Mouse (Mus musculus) stomach, embryonic 15.5 days (tissue): ENCODE measurements around the gene Prim2. TPM values are rescaled to one million over a fixed set of nuclear protein-coding genes. Genes with fewer than 3 reads are reported as not detected.
A peak's percentile ranks its signal among the peaks of the same experiment; 100 is the strongest.

Source experiments
- ATAC-seq: fragments of 200-750 bp; cut with Nextera tagmentation; 2 replicates; pipeline ENCODE4 v1.8.0; 2017; ENCODE audit warnings: low read depth, moderate number of reproducible peaks, moderate TSS enrichment; ENCODE audit not compliant: insufficient read depth, low FRiP score
- H3K27ac ChIP-seq: fragments of 300-500 bp; sonication (generic); 2 replicates; pipeline ENCODE4 v1.5.1; 2015; ENCODE audit warnings: mild to moderate bottlenecking, inconsistent platforms
- H3K27me3 ChIP-seq: fragments of 300-500 bp; sonication (generic); replicated peaks from 2 replicates; pipeline ENCODE4 v1.6.1; 2015; ENCODE audit warnings: inconsistent platforms
- H3K36me3 ChIP-seq: fragments of 300-500 bp; sonication (generic); 2 replicates; pipeline ENCODE4 v1.6.1; 2015; ENCODE audit warnings: inconsistent platforms
- H3K4me1 ChIP-seq: fragments of 300-500 bp; sonication (generic); 2 replicates; pipeline ENCODE4 v1.6.1; 2015; ENCODE audit warnings: inconsistent platforms
- H3K4me2 ChIP-seq: fragments of 300-500 bp; sonication (generic); 2 replicates; pipeline ENCODE4 v1.6.1; 2015; ENCODE audit warnings: mild to moderate bottlenecking, inconsistent platforms
- H3K4me3 ChIP-seq: fragments of 300-500 bp; sonication (generic); replicated peaks from 2 replicates; pipeline ENCODE4 v1.5.1; 2015; ENCODE audit warnings: inconsistent platforms
- H3K9ac ChIP-seq: fragments of 300-500 bp; sonication (generic); 2 replicates; pipeline ENCODE4 v1.6.1; 2015; ENCODE audit warnings: inconsistent platforms
- H3K9me3 ChIP-seq: fragments of 300-500 bp; sonication (generic); 2 replicates; pipeline ENCODE4 v1.6.1; 2016; ENCODE audit warnings: inconsistent platforms
- WGBS: fragments of 180-500 bp; shearing (Covaris S2); methylation state at CpG from one replicate; pipeline ENCODE4 v1.1.7; 2015; 5-methylcytosine and 5-hydroxymethylcytosine counted together
- polyA plus RNA-seq: library from polyadenylated mRNA; unstranded; fragments of >200 nt; fragmentation: Nextera tagmentation; extraction: Ambion mirVana; gene quantifications from 2 replicates; pipeline ENCODE4 v1.2.1, GENCODE M21; 2015

Prim2 gene
- 31.9 and 32.6 TPM in 2 replicates for polyA plus RNA-seq

DNA sequence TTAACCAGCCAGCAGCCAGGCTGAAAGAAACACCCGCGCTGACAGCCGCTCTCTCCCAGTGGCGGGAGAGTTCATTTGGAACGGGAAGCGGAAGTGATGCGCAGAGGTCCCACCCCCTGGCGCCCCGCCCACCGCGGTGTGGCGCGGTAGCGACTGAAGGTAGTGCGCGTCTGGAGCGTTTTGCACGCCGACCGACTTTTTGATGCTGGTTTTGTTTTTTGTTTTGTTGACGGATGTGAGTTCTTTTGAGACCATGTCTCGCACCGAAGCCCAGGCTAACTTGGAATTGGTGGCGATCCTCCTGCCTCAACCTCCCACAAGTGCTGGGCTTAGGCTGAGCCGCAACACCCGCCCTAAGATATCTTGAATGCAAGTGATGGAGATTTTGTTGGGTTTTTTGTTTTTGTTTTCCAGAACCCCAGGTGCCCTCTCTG, at the start of gene Prim2:
Prim2 (minus strand) TSS at position 88 of the 434 bp plus-strand sequence.
- H3K9ac ChIP-seq = peak within 1 kb of the TSS; percentile 61
- H3K27me3 ChIP-seq = no peaks in the 10 kb centered on the region
- WGBS = under 1% methylated on average over 26 of the region's 26 CpGs
- peaks cover 6% of the 10 kb centered on the region; the same call in 1 of the 2 replicates for H3K36me3 ChIP-seq
- H3K9me3 ChIP-seq = no peaks in the 10 kb centered on the region
- H3K4me1 ChIP-seq = no peaks in the 10 kb centered on the region
- peak; percentile 85 for ATAC-seq
- peak within 1 kb of the TSS; percentile 82 for H3K4me2 ChIP-seq
- peak within 1 kb of the TSS; percentile 79 for H3K27ac ChIP-seq
- H3K4me3 ChIP-seq = peak within 1 kb of the TSS; percentile 76

DNA sequence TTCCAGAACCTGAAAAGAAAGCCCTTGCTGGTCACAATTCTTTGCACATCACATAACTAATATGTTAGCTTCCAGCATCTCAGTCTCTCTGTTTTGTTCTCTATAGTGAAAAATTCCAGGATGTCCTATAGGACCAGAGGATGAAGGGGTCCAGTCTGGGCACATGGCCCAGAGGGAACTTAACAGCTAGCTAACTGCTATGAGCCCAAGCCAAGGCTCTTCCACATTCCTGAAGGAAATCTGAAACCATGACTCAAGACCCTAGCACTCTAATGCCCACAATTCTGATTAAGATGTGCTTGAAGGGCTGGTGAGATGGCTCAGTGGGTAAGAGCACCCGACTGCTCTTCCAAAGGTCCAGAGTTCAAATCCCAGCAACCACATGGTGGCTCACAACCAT, 48.0 kb upstream of the Prim2 start:
- H3K36me3 ChIP-seq = peaks cover 9% of the 10 kb centered on the region; the same call in 1 of the 2 replicates
- H3K27ac ChIP-seq = no peak overlapping the region
- 93% methylated on average over 1 of the region's 1 CpGs for WGBS
- no peak for ATAC-seq
- H3K27me3 ChIP-seq = no peaks in the 10 kb centered on the region
- H3K4me1 ChIP-seq = 0 out of 2 replicates have a peak, but pooled peaks cover 4% of the 10 kb centered on the region
- H3K4me3 ChIP-seq = no peak overlapping the region
- H3K9me3 ChIP-seq = no peaks in the 10 kb centered on the region
- H3K9ac ChIP-seq = no peak overlapping the region
- no peak overlapping the region for H3K4me2 ChIP-seq

DNA sequence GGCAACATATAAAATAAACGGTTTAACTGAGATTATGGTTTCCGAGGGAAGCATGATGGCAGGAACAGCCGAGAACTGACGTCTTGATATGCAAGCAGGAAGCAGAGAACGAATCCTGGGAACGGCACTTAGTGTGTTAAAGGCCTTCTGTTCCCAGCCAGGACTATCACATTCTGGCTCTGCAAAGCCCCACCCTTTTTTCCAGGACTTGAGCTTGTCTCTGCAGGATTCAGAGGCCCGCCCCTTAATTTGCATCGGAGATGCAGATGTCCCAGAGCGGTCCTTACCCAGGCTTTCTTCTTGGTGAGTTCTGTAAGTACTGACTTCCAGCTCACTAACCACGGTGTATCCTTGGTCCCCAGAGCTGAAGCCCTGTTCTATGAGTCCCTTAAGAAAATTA, 45.2 kb upstream of the Prim2 start:
- Histone ChIP-seq H3K9ac (no peak overlapping the region), H3K36me3 (no peaks in the 10 kb centered on the region), H3K4me1 (no peaks in the 10 kb centered on the region), H3K9me3 (no peaks in the 10 kb centered on the region), H3K27ac (no peak overlapping the region), H3K4me3 (no peak overlapping the region), H3K27me3 (no peaks in the 10 kb centered on the region), H3K4me2 (peak overlapping the region; percentile 16; the same call in 1 of the 2 replicates)
- 0 out of 2 replicates have a peak, but pooled peaks have one; percentile 15 for ATAC-seq
- 5% methylated on average over 10 of the region's 10 CpGs for WGBS

DNA sequence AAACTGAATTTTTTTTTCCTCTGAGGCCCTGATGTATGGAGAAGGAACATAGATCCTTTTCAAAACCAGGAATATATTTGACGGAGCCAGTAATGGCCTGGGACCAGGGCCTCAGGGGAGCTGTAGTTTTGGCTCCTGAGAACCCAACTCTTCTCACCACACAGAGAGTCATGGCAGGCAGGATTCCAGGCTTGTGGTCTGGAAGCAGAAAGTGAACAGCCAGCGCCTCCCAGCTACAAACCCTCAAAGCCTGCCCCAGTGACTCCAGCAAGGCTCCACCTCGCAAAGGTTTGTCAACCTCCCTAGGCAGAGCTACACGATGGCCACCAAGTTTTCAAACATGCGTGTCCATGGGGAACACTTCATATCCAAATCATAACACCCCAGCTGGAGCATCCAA, 42.4 kb upstream of the Prim2 start:
- H3K27me3 ChIP-seq = no peaks in the 10 kb centered on the region
- no peaks in the 10 kb centered on the region for H3K36me3 ChIP-seq
- WGBS = 85% methylated on average over 5 of the region's 5 CpGs
- no peak overlapping the region for H3K27ac ChIP-seq
- H3K9me3 ChIP-seq = no peaks in the 10 kb centered on the region
- no peak for ATAC-seq
- H3K9ac ChIP-seq = no peak overlapping the region
- H3K4me2 ChIP-seq = no peak overlapping the region
- no peaks in the 10 kb centered on the region for H3K4me1 ChIP-seq
- H3K4me3 ChIP-seq = no peak overlapping the region

DNA sequence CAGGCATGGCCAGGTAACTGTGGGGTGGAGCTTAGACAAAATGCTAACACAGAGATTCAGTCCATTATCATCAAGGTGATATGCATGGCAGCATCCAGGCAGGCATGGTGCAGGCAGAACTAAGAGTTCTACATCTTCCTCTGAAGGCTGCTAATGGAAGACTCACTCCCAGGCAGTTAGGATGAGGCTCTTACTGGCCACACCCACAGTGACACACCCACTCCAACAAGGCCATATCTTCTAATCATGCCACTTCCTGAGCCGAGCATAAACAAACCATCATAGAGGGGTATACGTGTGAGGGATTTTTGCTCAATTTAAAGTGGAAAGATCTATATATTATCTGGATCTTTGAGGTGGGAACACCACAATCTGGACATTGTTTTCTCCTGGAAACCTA, 40.0 kb upstream of the Prim2 start:
- 47% methylated on average over 2 of the region's 2 CpGs for WGBS
- no peak overlapping the region for H3K27ac ChIP-seq
- H3K4me3 ChIP-seq = no peak overlapping the region
- H3K36me3 ChIP-seq = no peaks in the 10 kb centered on the region
- H3K9me3 ChIP-seq = no peaks in the 10 kb centered on the region
- H3K9ac ChIP-seq = no peak overlapping the region
- H3K27me3 ChIP-seq = no peaks in the 10 kb centered on the region
- no peak for ATAC-seq
- no peak overlapping the region for H3K4me2 ChIP-seq
- H3K4me1 ChIP-seq = no peaks in the 10 kb centered on the region

DNA sequence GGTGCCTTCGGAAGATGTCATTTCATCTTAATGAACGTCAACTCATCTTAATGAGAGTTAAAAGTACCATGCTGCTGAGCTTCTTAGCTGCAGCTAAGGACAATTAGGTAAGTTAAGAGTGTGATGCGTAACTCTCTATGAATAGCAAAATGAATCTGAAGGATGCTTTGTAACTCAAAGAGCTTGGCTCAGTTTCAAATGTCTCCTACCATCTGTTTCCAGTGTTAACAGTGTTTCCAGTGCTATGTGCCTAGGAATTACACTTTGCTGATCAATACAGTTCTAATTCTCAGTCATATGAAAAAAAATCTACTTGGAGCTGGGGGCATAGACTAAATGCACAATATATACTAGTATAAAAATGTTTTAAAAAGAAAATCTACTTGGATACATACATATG, 31.6 kb upstream of the Prim2 start:
- Histone ChIP-seq H3K27me3 (no peaks in the 10 kb centered on the region), H3K27ac (no peak overlapping the region), H3K4me2 (no peak overlapping the region), H3K9ac (no peak overlapping the region), H3K9me3 (no peaks in the 10 kb centered on the region), H3K4me3 (no peak overlapping the region), H3K36me3 (no peaks in the 10 kb centered on the region), H3K4me1 (no peaks in the 10 kb centered on the region)
- 80% methylated on average over 3 of the region's 3 CpGs for WGBS
- no peak for ATAC-seq

GRCm38 (mm10) chr1:33696016-33696415, 26.4 kb upstream of the Prim2 start:
- no peaks in the 10 kb centered on the region for H3K9me3 ChIP-seq
- no peak for ATAC-seq
- WGBS = 92% methylated on average over 2 of the region's 2 CpGs

GRCm38 (mm10) chr1:33693893-33694292, 24.3 kb upstream of the Prim2 start:
- 70% methylated on average over 3 of the region's 3 CpGs for WGBS
- Histone ChIP-seq H3K4me2 (no peak overlapping the region), H3K4me1 (no peaks in the 10 kb centered on the region), H3K4me3 (no peak overlapping the region), H3K9ac (no peak overlapping the region), H3K27me3 (no peaks in the 10 kb centered on the region), H3K9me3 (no peaks in the 10 kb centered on the region), H3K27ac (no peak overlapping the region), H3K36me3 (no peaks in the 10 kb centered on the region)
- ATAC-seq = no peak

More at GRCm38 (mm10) chr1:33696016-33696415, 26.4 kb upstream of the Prim2 start:
- Histone ChIP-seq H3K4me3 (no peak overlapping the region), H3K4me2 (no peak overlapping the region), H3K36me3 (no peaks in the 10 kb centered on the region), H3K27ac (no peak overlapping the region), H3K27me3 (no peaks in the 10 kb centered on the region), H3K4me1 (no peaks in the 10 kb centered on the region), H3K9ac (no peak overlapping the region)

GRCm38 (mm10) chr1:33690087-33690448, 20.5 kb upstream of the Prim2 start:
- ATAC-seq = no peak
- Histone ChIP-seq H3K4me2 (no peak overlapping the region), H3K36me3 (no peaks in the 10 kb centered on the region), H3K9ac (no peak overlapping the region), H3K4me1 (no peaks in the 10 kb centered on the region), H3K27me3 (no peaks in the 10 kb centered on the region), H3K4me3 (no peak overlapping the region), H3K27ac (no peak overlapping the region), H3K9me3 (no peaks in the 10 kb centered on the region)
- 46% methylated on average over 4 of the region's 4 CpGs for WGBS

- H3K4me3 ChIP-seq = no peak overlapping the region
- H3K4me1 ChIP-seq = no peaks in the 10 kb centered on the region
- H3K36me3 ChIP-seq = no peaks in the 10 kb centered on the region
- H3K27ac ChIP-seq = no peak overlapping the region
- no peaks in the 10 kb centered on the region for H3K9me3 ChIP-seq
- H3K27me3 ChIP-seq = no peaks in the 10 kb centered on the region
- no peak for ATAC-seq
- no peak overlapping the region for H3K9ac ChIP-seq
- 62% methylated on average over 8 of the region's 8 CpGs for WGBS
- H3K4me2 ChIP-seq = no peak overlapping the region
Measured at GRCm38 (mm10) chr1:33689446-33690086, 20.0 kb upstream of the Prim2 start.

DNA sequence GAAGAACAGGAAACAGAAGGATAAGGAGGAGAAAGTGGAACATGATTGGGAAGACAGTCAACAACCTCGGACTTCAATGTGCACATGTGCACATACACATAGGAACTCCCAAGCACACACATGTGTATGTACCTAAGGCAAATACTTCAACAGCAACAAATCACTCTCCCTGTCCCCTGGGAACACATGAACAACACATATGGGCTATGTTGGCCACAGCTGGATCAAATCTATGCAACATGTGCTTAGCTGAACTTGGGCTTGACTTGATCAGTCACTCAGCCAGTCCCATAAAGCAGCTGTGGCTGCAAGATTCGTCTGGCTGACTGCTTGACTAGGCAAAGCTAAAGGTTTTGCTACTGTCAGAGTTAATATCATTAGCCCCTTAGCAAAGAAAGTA, 19.2 kb upstream of the Prim2 start:
- Histone ChIP-seq H3K9me3 (no peaks in the 10 kb centered on the region), H3K36me3 (no peaks in the 10 kb centered on the region), H3K27ac (no peak overlapping the region), H3K4me2 (no peak overlapping the region), H3K9ac (no peak overlapping the region), H3K4me1 (no peaks in the 10 kb centered on the region), H3K27me3 (no peaks in the 10 kb centered on the region), H3K4me3 (no peak overlapping the region)
- 55% methylated on average over 2 of the region's 2 CpGs for WGBS
- ATAC-seq = no peak

DNA sequence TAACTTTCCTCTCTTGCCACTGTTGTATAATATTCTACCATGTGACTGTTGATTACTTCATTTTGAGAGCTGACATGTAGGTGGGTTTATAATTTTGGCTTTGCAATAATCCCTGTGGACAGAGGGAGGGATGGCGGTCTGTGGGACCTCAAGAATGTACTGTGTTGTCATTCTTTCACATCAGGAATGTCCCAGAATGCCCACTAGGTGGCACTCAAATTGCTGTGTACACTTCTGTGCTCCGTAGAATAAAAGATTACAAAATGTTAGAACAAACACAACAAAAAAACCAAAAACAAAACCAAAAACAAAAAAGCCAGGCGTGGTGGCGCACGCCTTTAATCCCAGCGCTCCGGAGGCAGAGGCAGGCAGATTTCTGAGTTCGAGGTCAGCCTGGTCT, 14.9 kb upstream of the Prim2 start:
- 68% methylated on average over 8 of the region's 8 CpGs for WGBS
- no peak for ATAC-seq
- Histone ChIP-seq H3K9me3 (no peaks in the 10 kb centered on the region), H3K27ac (no peak overlapping the region), H3K4me1 (no peaks in the 10 kb centered on the region), H3K27me3 (no peaks in the 10 kb centered on the region), H3K4me3 (no peak overlapping the region), H3K9ac (no peak overlapping the region), H3K36me3 (no peaks in the 10 kb centered on the region), H3K4me2 (no peak overlapping the region)

DNA sequence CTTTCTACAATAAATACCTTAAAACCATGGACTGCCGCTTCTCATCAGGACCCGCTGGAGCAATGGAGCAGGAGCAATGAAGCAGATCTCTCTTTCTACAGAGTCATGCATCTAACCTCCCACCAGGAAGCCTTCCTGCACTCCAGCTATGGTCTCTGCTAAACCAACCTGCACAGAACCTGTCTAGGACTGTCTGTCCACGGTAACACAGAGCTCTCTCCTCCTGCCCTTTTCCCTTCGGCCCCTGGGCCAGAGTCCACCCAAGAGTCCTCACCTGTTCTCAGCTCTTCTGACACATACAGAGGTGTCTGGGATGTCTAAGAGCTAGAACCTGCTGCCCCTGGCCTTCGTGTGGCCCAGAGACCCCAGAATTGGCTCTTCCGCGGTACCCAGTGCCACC, 11.3 kb upstream of the Prim2 start:
- no peak for ATAC-seq
- Histone ChIP-seq H3K4me2 (no peak overlapping the region), H3K4me3 (no peak overlapping the region), H3K27ac (no peak overlapping the region), H3K9me3 (no peaks in the 10 kb centered on the region), H3K9ac (no peak overlapping the region), H3K27me3 (no peaks in the 10 kb centered on the region), H3K4me1 (no peaks in the 10 kb centered on the region), H3K36me3 (no peaks in the 10 kb centered on the region)
- 91% methylated on average over 7 of the region's 7 CpGs for WGBS
